Mouse (Mus musculus) midbrain, embryonic 12.5 days (tissue): ENCODE results near the gene Dlgap1. TPM values are rescaled to one million over a fixed set of nuclear protein-coding genes. Genes with fewer than 3 reads are reported as not detected.

Experiments used
- ATAC-seq: fragments of 200-750 bp; cut with Nextera tagmentation; 2 replicates; pipeline ENCODE4 v1.8.0; 2017; ENCODE audit warnings: low read depth, moderate TSS enrichment, moderate library complexity; ENCODE audit not compliant: low FRiP score
- H3K27ac ChIP-seq: fragments of 300-500 bp; sonication (generic); replicated peaks from 2 replicates; pipeline ENCODE4 v1.5.1; 2016; ENCODE audit warnings: mild to moderate bottlenecking
- H3K27me3 ChIP-seq: fragments of 300-500 bp; sonication (generic); 2 replicates; pipeline ENCODE4 v1.6.1; 2016; ENCODE audit warnings: mild to moderate bottlenecking
- H3K36me3 ChIP-seq: fragments of 300-500 bp; sonication (generic); 2 replicates; pipeline ENCODE4 v1.6.1; 2016
- H3K4me1 ChIP-seq: fragments of 300-500 bp; sonication (generic); 2 replicates; pipeline ENCODE4 v1.6.1; 2016
- H3K4me2 ChIP-seq: fragments of 300-500 bp; sonication (generic); replicated peaks from 2 replicates; pipeline ENCODE4 v1.6.1; 2016; ENCODE audit warnings: mild to moderate bottlenecking, moderate library complexity
- H3K4me3 ChIP-seq: fragments of 300-500 bp; sonication (generic); 2 replicates; pipeline ENCODE4 v1.5.1; 2016; ENCODE audit warnings: mild to moderate bottlenecking
- H3K9ac ChIP-seq: fragments of 300-500 bp; sonication (generic); replicated peaks from 2 replicates; pipeline ENCODE4 v1.6.1; 2016; ENCODE audit warnings: mild to moderate bottlenecking, moderate library complexity
- H3K9me3 ChIP-seq: fragments of 300-500 bp; sonication (generic); 2 replicates; pipeline ENCODE4 v1.6.1; 2016; ENCODE audit warnings: mild to moderate bottlenecking
- WGBS: fragments of 180-500 bp; shearing (Covaris S2); methylation state at CpG from one replicate; pipeline ENCODE4 v1.1.7; 2016; 5-methylcytosine and 5-hydroxymethylcytosine counted together
- polyA plus RNA-seq: library from polyadenylated mRNA; unstranded; fragments of >200 nt; fragmentation: Nextera tagmentation; extraction: Ambion mirVana; gene quantifications from 2 replicates; pipeline ENCODE4 v1.2.1, GENCODE M21; 2016

The Dlgap1 gene
- polyA plus RNA-seq, 1 experiment from 2014 or later, result 4.8 TPM

GRCm38 (mm10) chr17:70848511-70849398 lies 879.9 kb downstream of the Dlgap1 start:
- H3K4me1 ChIP-seq, result peaks cover 32% of the 10 kb centered on the region
- H3K27ac ChIP-seq, result peak overlapping the region; percentile 91
- H3K4me3 ChIP-seq, result peak overlapping the region; percentile 70
- peaks cover 11% of the 10 kb centered on the region; the same call in 1 of the 2 replicates for H3K27me3 ChIP-seq
- no peaks in the 10 kb centered on the region for H3K9me3 ChIP-seq
- peak overlapping the region; percentile 73 for H3K9ac ChIP-seq
- under 1% methylated on average over 23 of the region's 23 CpGs for WGBS
- peaks cover 20% of the 10 kb centered on the region for H3K36me3 ChIP-seq
- peak overlapping the region; percentile 90 for H3K4me2 ChIP-seq
- peak; percentile 5 for ATAC-seq

DNA sequence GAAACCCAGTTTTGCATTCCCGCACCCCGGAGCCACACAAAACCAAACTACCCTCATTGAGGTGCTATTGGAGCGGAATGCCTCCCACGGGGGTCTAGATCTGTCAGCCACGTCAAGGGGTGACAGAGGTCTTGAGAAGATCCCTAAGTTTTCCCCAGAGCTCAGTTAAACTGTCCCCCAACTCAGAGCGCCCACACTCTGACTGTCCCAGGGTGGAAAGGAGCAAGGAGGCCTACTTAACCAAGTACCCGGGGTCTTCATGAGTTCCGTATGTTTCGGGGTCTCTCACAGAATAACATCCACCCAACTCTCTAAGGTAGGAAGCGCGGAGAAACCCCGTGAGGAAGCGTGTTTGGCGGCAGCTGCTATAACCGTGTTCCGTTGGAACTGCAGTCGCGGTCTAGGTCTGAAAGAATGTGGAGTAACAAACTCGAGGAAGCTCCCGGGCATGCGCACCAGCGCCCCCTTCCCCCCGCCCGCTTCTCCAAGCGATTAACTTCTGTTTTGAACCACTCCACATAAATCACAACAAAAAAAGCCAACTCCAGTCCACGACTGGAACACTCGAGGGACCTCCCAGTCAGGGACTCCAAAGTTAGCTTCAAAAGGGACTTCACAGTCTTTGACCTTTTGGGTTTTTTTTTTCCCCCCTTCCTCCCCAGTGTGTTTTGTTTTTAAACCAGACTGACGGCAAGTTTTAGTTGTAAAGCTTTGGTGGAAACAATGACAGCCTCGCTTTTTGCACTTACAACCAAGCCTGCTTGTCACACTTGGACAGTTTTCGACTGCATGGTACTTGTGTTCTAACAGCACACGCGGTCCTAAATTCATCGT lies 880.7 kb downstream of the Dlgap1 start:
- Histone ChIP-seq H3K9me3 (no peaks in the 10 kb centered on the region), H3K4me3 (peak overlapping the region; percentile 70), H3K27ac (peak overlapping the region; percentile 91), H3K36me3 (peaks cover 13% of the 10 kb centered on the region), H3K27me3 (peaks cover 17% of the 10 kb centered on the region; the same call in 1 of the 2 replicates), H3K9ac (peak overlapping the region; percentile 73), H3K4me2 (peak overlapping the region; percentile 90), H3K4me1 (peaks cover 37% of the 10 kb centered on the region)
- no peak for ATAC-seq
- under 1% methylated on average over 33 of the region's 33 CpGs for WGBS

- H3K4me2 ChIP-seq, result peak overlapping the region; percentile 90
Measured at GRCm38 (mm10) chr17:70850233-70850995, 881.5 kb downstream of the Dlgap1 start.

GRCm38 (mm10) chr17:70850996-70851991 lies 882.4 kb downstream of the Dlgap1 start:
- Histone ChIP-seq H3K27me3 (peaks cover 17% of the 10 kb centered on the region; the same call in 1 of the 2 replicates), H3K4me1 (peaks cover 37% of the 10 kb centered on the region), H3K9me3 (no peaks in the 10 kb centered on the region), H3K36me3 (0 out of 2 replicates have a peak, but pooled peaks cover under 1% of the 10 kb centered on the region), H3K4me2 (peak overlapping the region; percentile 90), H3K9ac (peak overlapping the region; percentile 73), H3K27ac (peak overlapping the region; percentile 91), H3K4me3 (peak overlapping the region; percentile 70)
- under 1% methylated on average over 50 of the region's 54 CpGs for WGBS
- ATAC-seq, result peak; percentile 55

More at GRCm38 (mm10) chr17:70850233-70850995, 881.5 kb downstream of the Dlgap1 start:
- Histone ChIP-seq H3K4me3 (peak overlapping the region; percentile 70), H3K9ac (peak overlapping the region; percentile 73), H3K9me3 (no peaks in the 10 kb centered on the region), H3K4me1 (peaks cover 37% of the 10 kb centered on the region), H3K27ac (peak overlapping the region; percentile 91), H3K27me3 (peaks cover 17% of the 10 kb centered on the region; the same call in 1 of the 2 replicates), H3K36me3 (peaks cover 10% of the 10 kb centered on the region; the same call in 1 of the 2 replicates)
- under 1% methylated on average over 40 of the region's 40 CpGs for WGBS
- ATAC-seq, result peak; percentile 16

DNA sequence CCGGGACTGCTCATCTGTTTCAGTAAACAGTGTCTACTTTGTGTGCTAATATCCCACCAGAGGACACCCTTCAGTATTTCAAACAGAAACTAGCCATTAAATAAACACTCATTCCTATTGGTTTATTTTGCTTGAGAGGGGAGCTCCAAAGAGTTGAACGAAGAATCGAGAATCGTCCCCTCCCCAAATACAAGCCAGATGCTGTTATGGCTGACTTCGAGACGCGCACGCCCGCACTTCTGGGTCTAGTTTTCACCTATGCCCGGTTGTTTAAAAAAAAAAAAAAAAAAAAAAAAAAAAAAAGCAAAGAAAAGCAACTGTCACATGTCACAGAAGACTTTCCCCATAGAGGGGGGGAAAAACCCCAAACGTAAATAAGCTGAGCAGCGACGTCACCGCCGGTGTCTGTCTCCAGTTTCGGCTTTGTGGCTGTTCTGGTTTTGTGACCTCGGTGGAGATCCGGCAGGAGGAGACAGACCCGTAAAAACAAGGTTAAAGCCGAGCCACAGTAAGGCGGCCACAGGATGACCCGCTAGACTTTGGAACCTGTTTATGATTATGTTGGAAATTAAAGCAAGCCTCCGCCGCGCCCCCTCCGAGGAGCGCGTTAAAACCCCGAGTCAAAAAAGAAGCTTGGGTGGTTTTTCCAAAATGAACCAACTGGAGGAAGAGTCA lies 883.3 kb downstream of the Dlgap1 start:
- peak overlapping the region; percentile 70 for H3K4me3 ChIP-seq
- H3K4me1 ChIP-seq, result peaks cover 37% of the 10 kb centered on the region
- peak overlapping the region; percentile 91 for H3K27ac ChIP-seq
- H3K36me3 ChIP-seq, result no peaks in the 10 kb centered on the region
- no peaks in the 10 kb centered on the region for H3K9me3 ChIP-seq
- H3K4me2 ChIP-seq, result peak overlapping the region; percentile 90
- under 1% methylated on average over 29 of the region's 29 CpGs for WGBS
- peaks cover 17% of the 10 kb centered on the region; the same call in 1 of the 2 replicates for H3K27me3 ChIP-seq
- peak overlapping the region; percentile 90 for H3K9ac ChIP-seq
- ATAC-seq, result no peak

- Histone ChIP-seq H3K4me1 (peaks cover 33% of the 10 kb centered on the region), H3K9me3 (no peaks in the 10 kb centered on the region), H3K27ac (peak overlapping the region; percentile 89), H3K27me3 (peaks cover 17% of the 10 kb centered on the region; the same call in 1 of the 2 replicates), H3K4me2 (peak overlapping the region; percentile 90), H3K9ac (peak overlapping the region; percentile 90), H3K36me3 (no peaks in the 10 kb centered on the region), H3K4me3 (peak overlapping the region; percentile 70)
- peak; percentile 55 for ATAC-seq
- WGBS, result under 1% methylated on average over 51 of the region's 51 CpGs
Measured at GRCm38 (mm10) chr17:70852686-70853386, 884.0 kb downstream of the Dlgap1 start.

DNA sequence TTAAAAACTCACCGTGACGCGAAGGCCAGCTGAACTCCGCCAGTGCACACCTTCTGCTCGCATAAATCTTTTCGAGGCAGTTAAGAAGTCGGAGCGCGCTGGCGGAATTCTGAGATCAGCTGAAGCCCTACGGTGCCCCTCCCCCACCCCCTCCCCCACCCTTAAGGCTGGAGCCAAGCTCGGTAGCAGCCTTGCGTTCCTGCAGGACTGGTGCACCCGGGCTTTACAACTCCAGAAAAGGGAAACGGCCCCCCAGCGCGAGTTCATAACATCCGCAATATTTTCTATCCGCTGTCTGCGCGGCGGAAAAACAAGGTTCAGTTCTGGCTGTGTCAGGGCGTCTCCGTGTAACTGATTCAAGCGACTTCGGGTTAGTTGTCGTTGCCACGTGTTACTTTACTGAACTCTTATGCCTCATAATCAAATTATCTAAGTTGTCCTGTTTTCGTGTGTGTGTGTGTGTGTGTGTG lies 884.6 kb downstream of the Dlgap1 start, which contains the start of gene Tgif1:
Tgif1 (minus strand) TSS at position 111 of the 470 bp plus-strand sequence.
- Histone ChIP-seq H3K4me1 (peaks cover 27% of the 10 kb centered on the region; the same call in 1 of the 2 replicates), H3K9me3 (no peaks in the 10 kb centered on the region), H3K27ac (peak within 1 kb of the TSS; percentile 89), H3K4me2 (peak within 1 kb of the TSS; percentile 90), H3K9ac (peak within 1 kb of the TSS; percentile 90), H3K27me3 (peaks cover 17% of the 10 kb centered on the region; the same call in 1 of the 2 replicates), H3K36me3 (no peaks in the 10 kb centered on the region), H3K4me3 (peak within 1 kb of the TSS; percentile 70)
- under 1% methylated on average over 29 of the region's 29 CpGs for WGBS
- ATAC-seq, result peak; percentile 16

DNA sequence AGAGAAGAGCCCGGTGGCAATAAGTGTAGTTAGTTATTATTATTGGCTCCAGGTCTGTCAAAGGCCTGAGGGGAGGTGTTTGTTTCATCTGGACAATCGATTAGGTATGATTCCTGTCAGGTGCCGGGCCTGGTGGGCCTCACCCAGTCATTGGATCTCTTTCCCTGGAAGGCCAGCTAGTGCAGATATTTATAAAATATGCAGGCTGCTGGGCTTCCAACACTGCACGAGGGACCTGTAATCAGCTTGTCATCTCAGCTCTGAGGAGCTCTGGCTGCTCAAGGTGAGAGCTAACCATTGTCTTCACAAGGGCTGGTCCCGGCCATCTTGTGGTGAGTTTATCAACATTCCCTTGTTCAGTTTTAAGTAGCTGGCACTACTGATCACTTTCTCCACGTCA lies 885.1 kb downstream of the Dlgap1 start:
- peak overlapping the region; percentile 70 for H3K4me3 ChIP-seq
- 23% methylated on average over 6 of the region's 6 CpGs for WGBS
- no peaks in the 10 kb centered on the region for H3K36me3 ChIP-seq
- peaks cover 17% of the 10 kb centered on the region; the same call in 1 of the 2 replicates for H3K27me3 ChIP-seq
- H3K9ac ChIP-seq, result peak overlapping the region; percentile 90; the same call in 1 of the 2 replicates
- ATAC-seq, result no peak
- H3K27ac ChIP-seq, result 0 out of 2 replicates have a peak overlapping the region, but pooled peaks have one; percentile 89
- no peaks in the 10 kb centered on the region for H3K9me3 ChIP-seq
- H3K4me2 ChIP-seq, result peak overlapping the region; percentile 90
- peaks cover 22% of the 10 kb centered on the region; the same call in 1 of the 2 replicates for H3K4me1 ChIP-seq

- H3K4me2 ChIP-seq, result no peak overlapping the region
- H3K9ac ChIP-seq, result no peak overlapping the region
- H3K27me3 ChIP-seq, result peaks cover 6% of the 10 kb centered on the region; the same call in 1 of the 2 replicates
- H3K36me3 ChIP-seq, result no peaks in the 10 kb centered on the region
- ATAC-seq, result no peak
- 87% methylated on average over 12 of the region's 12 CpGs for WGBS
- no peak overlapping the region for H3K27ac ChIP-seq
- H3K9me3 ChIP-seq, result no peaks in the 10 kb centered on the region
- H3K4me1 ChIP-seq, result 0 out of 2 replicates have a peak, but pooled peaks cover 4% of the 10 kb centered on the region
- H3K4me3 ChIP-seq, result no peak overlapping the region
Measured at GRCm38 (mm10) chr17:70856871-70857415, 888.1 kb downstream of the Dlgap1 start.
